Mouse (Mus musculus): ENCODE measurements at regions not wholly inside any gene's neighbourhood (a gene's known extent, or its start where the extent isn't known, plus 50 kb on each side); places are given as distances from the start of the nearest gene placed in this dataset.

GRCm38 (mm10) chr16:15254669-15255068 lies 62.6 kb upstream of the Gm21897 start:
- no peak for TF ChIP-seq POLR2A (IDR thresholded peaks at IDR 0.05; ENCODE audit: low read depth, low read length)
- no peak for TF ChIP-seq CTCF (conservative IDR thresholded peaks at IDR 0.05; ENCODE audit: insufficient read depth, insufficient read length, low read depth, low read length)
